ENCODE assay signal across 24 mouse cellular contexts in the genomic region with DNA sequence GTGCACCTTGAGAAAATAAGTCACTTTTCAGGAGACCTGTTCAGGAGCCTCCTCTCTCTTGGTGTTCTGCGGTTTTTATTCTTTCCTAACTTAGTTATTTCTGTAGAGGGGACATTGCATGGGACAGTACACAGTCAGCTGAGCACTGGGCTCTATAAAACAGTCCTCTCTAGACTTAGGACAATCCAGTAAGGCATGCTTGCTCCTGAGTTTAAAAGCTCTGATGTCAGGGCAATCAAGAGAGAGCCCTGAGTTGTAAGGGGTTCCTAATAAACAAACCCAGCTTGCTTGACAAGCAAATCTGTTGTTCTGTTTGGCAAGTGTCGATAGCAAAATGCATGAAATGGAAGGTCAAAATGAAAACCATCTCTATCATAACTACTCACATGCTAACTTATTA.
"Had no signal": no experiment of that assay in that cellular context is flagged by ENCODE, and none has a peak within 500 bp of the region (broad histone marks: within the 10 kb centered on the region; RNA-seq: fewer than 3 reads in every experiment).

No protein-coding gene starts in this region.

- ATAC-seq: forebrain, postnatal 0 days; hindbrain, embryonic 16.5 days; intestine, embryonic 16.5 days had no signal

- H3K4me2 ChIP-seq: heart, embryonic 11.5 days; heart, embryonic 13.5 days; heart, embryonic 15.5 days; hindbrain, embryonic 13.5 days; kidney, embryonic 15.5 days; limb, embryonic 13.5 days; limb, embryonic 15.5 days had no signal

- H3K9me3 ChIP-seq: heart, embryonic 13.5 days; heart, embryonic 15.5 days; hindbrain, embryonic 13.5 days; kidney, embryonic 15.5 days; limb, embryonic 13.5 days; limb, embryonic 15.5 days had no signal

- H3K27me3 ChIP-seq: heart, embryonic 13.5 days; heart, embryonic 15.5 days; hindbrain, embryonic 13.5 days; kidney, embryonic 15.5 days; limb, embryonic 13.5 days; limb, embryonic 15.5 days had no signal

- H3K9ac ChIP-seq: forebrain, postnatal 0 days; heart, embryonic 13.5 days; heart, embryonic 15.5 days; hindbrain, embryonic 13.5 days; kidney, embryonic 15.5 days; limb, embryonic 13.5 days; limb, embryonic 15.5 days had no signal

- H3K4me3 ChIP-seq: heart, adult 2 months; heart, embryonic 13.5 days; heart, embryonic 15.5 days; hindbrain, embryonic 13.5 days; kidney, embryonic 15.5 days; limb, embryonic 13.5 days; limb, embryonic 15.5 days had no signal

- H3K27ac ChIP-seq: heart, adult 2 months; heart, embryonic 13.5 days; heart, embryonic 15.5 days; hindbrain, embryonic 13.5 days; kidney, embryonic 15.5 days; kidney, postnatal 0 days; limb, embryonic 13.5 days; limb, embryonic 15.5 days had no signal

- H3K36me3 ChIP-seq: heart, embryonic 13.5 days; heart, embryonic 15.5 days; hindbrain, embryonic 13.5 days; kidney, embryonic 15.5 days; limb, embryonic 13.5 days; limb, embryonic 15.5 days had no signal

- DNase-seq: gastrocnemius, postnatal 14 days; gastrocnemius, postnatal 36 days; heart, adult 11 months; heart, adult 2 months; heart, postnatal 14 days; heart, postnatal 36 days; kidney, adult 11 months; kidney, adult 2 months; kidney, adult 9 months; kidney, postnatal 14 days; kidney, postnatal 36 days; layer of hippocampus, adult 9-11 months; layer of hippocampus, postnatal 36 days had no signal

- H3K4me1 ChIP-seq: heart, embryonic 13.5 days; heart, embryonic 15.5 days; hindbrain, embryonic 13.5 days; kidney, embryonic 15.5 days; limb, embryonic 13.5 days; limb, embryonic 15.5 days had no signal
